Mouse (Mus musculus) heart, postnatal 0 days (tissue): ENCODE results near the gene Fjx1. TPM values are rescaled to one million over a fixed set of nuclear protein-coding genes. Genes with fewer than 3 reads are reported as not detected.

Source experiments
- ATAC-seq: fragments of 200-750 bp; cut with Nextera tagmentation; 2 replicates; pipeline ENCODE4 v1.8.0; 2017; ENCODE audit warnings: low read depth, moderate number of reproducible peaks, moderate library complexity; ENCODE audit not compliant: insufficient read depth
- DNase-seq: peaks from one replicate; pipeline ENCODE4 v3.0.0-alpha.2; 2016; ENCODE audit warnings: low spot score
- H3K27ac ChIP-seq: fragments of 300-500 bp; sonication (generic); 2 replicates; pipeline ENCODE4 v1.5.1; 2014; ENCODE audit warnings: low read depth, mild to moderate bottlenecking
- H3K27me3 ChIP-seq: fragments of 300-500 bp; sonication (generic); 2 replicates; pipeline ENCODE4 v1.6.1; 2014; ENCODE audit warnings: low read length, mixed read lengths; ENCODE audit not compliant: control insufficient read depth, insufficient read depth
- H3K36me3 ChIP-seq: fragments of 300-500 bp; sonication (generic); replicated peaks from 2 replicates; pipeline ENCODE4 v1.6.1; 2014; ENCODE audit warnings: low read length, mixed read lengths; ENCODE audit not compliant: control insufficient read depth, insufficient read depth
- H3K4me1 ChIP-seq: fragments of 300-500 bp; sonication (generic); 2 replicates; pipeline ENCODE4 v1.6.1; 2014; ENCODE audit warnings: antibody characterized with exemption; ENCODE audit not compliant: control insufficient read depth, insufficient read depth
- H3K4me2 ChIP-seq: fragments of 300-500 bp; sonication (generic); 2 replicates; pipeline ENCODE4 v1.6.1; 2014; ENCODE audit warnings: low read depth, mild to moderate bottlenecking, low read length, moderate library complexity
- H3K4me3 ChIP-seq: fragments of 300-500 bp; sonication (generic); 2 replicates; pipeline ENCODE4 v1.5.1; 2014; ENCODE audit warnings: low read depth, low read length
- H3K9ac ChIP-seq: fragments of 300-500 bp; sonication (generic); replicated peaks from 2 replicates; pipeline ENCODE4 v1.6.1; 2014; ENCODE audit warnings: low read depth, low read length, mixed read lengths
- H3K9me3 ChIP-seq: fragments of 300-500 bp; sonication (generic); replicated peaks from 2 replicates; pipeline ENCODE4 v1.6.1; 2016; ENCODE audit warnings: low read length; ENCODE audit not compliant: control insufficient read depth
- CTCF ChIP-seq: IDR thresholded peaks from 2 replicates; pipeline ENCODE4 v1.5.1; 2016; ENCODE audit warnings: antibody characterized with exemption, control low read depth, low read depth
- EP300 ChIP-seq: IDR thresholded peaks from 2 replicates; pipeline ENCODE4 v1.6.1; 2016; ENCODE audit warnings: antibody characterized with exemption, low read depth
- WGBS: fragments of 180-500 bp; shearing (Covaris S2); extraction: QIAGEN DNeasy Blood & Tissue Kit; methylation state at CpG from one replicate; pipeline ENCODE4 v1.1.7; 2014; 5-methylcytosine and 5-hydroxymethylcytosine counted together
- polyA plus RNA-seq: library from polyadenylated mRNA; unstranded; fragments of >200 nt; fragmentation: Nextera tagmentation; extraction: Ambion mirVana; gene quantifications from 2 replicates; pipeline ENCODE4 v1.2.1, GENCODE M21; 2015
- total RNA-seq: library from RNA; depleted of rRNA; stranded (reverse); fragments of >200 nt; gene quantifications from 2 replicates; pipeline ENCODE4 v1.2.3, GENCODE M21; 2014; ENCODE audit warnings: low replicate concordance

The Fjx1 gene
- total and polyA plus RNA-seq, 2 experiments from 2014 or later: 0.74 to 2.7 TPM

GRCm38 (mm10) chr2:102464342-102464732 lies 12.0 kb upstream of the Fjx1 start:
- H3K9ac ChIP-seq: no peak overlapping the region
- H3K4me1 ChIP-seq: no peaks in the 10 kb centered on the region
- H3K4me2 ChIP-seq: no peak overlapping the region
- no peak overlapping the region for H3K4me3 ChIP-seq
- no peak overlapping the region for H3K27ac ChIP-seq
- WGBS: 70% methylated on average over 2 of the region's 2 CpGs
- no peaks in the 10 kb centered on the region for H3K36me3 ChIP-seq
- no peaks in the 10 kb centered on the region for H3K9me3 ChIP-seq
- TF ChIP-seq EP300: no peak
- no peak for TF ChIP-seq CTCF
- ATAC-seq (no peak), DNase-seq (no peak)
- H3K27me3 ChIP-seq: peaks cover 23% of the 10 kb centered on the region; the same call in 1 of the 2 replicates

- H3K4me2 ChIP-seq: no peak overlapping the region
- DNase-seq (no peak), ATAC-seq (no peak; the same call in 1 of the 2 replicates)
- H3K27me3 ChIP-seq: peaks cover 28% of the 10 kb centered on the region; the same call in 1 of the 2 replicates
- H3K9me3 ChIP-seq: no peaks in the 10 kb centered on the region
- TF ChIP-seq EP300 (no peak), CTCF (no peak)
- WGBS: 70% methylated on average over 12 of the region's 12 CpGs
- H3K4me1 ChIP-seq: no peaks in the 10 kb centered on the region
- H3K36me3 ChIP-seq: no peaks in the 10 kb centered on the region
- H3K27ac ChIP-seq: no peak overlapping the region
- H3K9ac ChIP-seq: no peak overlapping the region
- no peak overlapping the region for H3K4me3 ChIP-seq
Observed at GRCm38 (mm10) chr2:102463587-102464341, 11.5 kb upstream of the Fjx1 start.

- ATAC-seq: no peak
- Histone ChIP-seq H3K9ac (no peak overlapping the region), H3K4me2 (no peak overlapping the region), H3K4me1 (no peaks in the 10 kb centered on the region), H3K27ac (no peak overlapping the region), H3K4me3 (no peak overlapping the region), H3K27me3 (peaks cover 45% of the 10 kb centered on the region), H3K36me3 (no peaks in the 10 kb centered on the region), H3K9me3 (no peaks in the 10 kb centered on the region)
- DNase-seq: no peak
- 91% methylated on average over 1 of the region's 1 CpGs for WGBS
- TF ChIP-seq CTCF: no peak
- no peak for TF ChIP-seq EP300
Observed at GRCm38 (mm10) chr2:102461491-102461890, 9.2 kb upstream of the Fjx1 start.

- TF ChIP-seq EP300 (no peak), CTCF (no peak)
- H3K27me3 ChIP-seq: peaks cover 75% of the 10 kb centered on the region
Observed at GRCm38 (mm10) chr2:102455126-102455525, 2.8 kb upstream of the Fjx1 start.

GRCm38 (mm10) chr2:102453447-102453846 lies 1.1 kb upstream of the Fjx1 start:
- no peak overlapping the region for H3K9ac ChIP-seq
- no peak overlapping the region for H3K27ac ChIP-seq
- 19% methylated on average over 3 of the region's 3 CpGs for WGBS
- peak; percentile 66 for TF ChIP-seq CTCF
- no peak for TF ChIP-seq EP300
- no peak overlapping the region for H3K4me3 ChIP-seq
- H3K4me2 ChIP-seq: no peak overlapping the region
- H3K36me3 ChIP-seq: no peaks in the 10 kb centered on the region
- no peaks in the 10 kb centered on the region for H3K9me3 ChIP-seq
- no peak for DNase-seq
- H3K27me3 ChIP-seq: peaks cover 67% of the 10 kb centered on the region
- peaks cover 3% of the 10 kb centered on the region; the same call in 1 of the 2 replicates for H3K4me1 ChIP-seq
- no peak for ATAC-seq

More at GRCm38 (mm10) chr2:102455126-102455525, 2.8 kb upstream of the Fjx1 start:
- H3K36me3 ChIP-seq: no peaks in the 10 kb centered on the region
- ATAC-seq: no peak
- H3K27ac ChIP-seq: no peak overlapping the region
- 57% methylated on average over 1 of the region's 1 CpGs for WGBS
- H3K9ac ChIP-seq: no peak overlapping the region
- peaks cover 3% of the 10 kb centered on the region; the same call in 1 of the 2 replicates for H3K4me1 ChIP-seq
- H3K4me2 ChIP-seq: no peak overlapping the region
- H3K4me3 ChIP-seq: no peak overlapping the region
- no peaks in the 10 kb centered on the region for H3K9me3 ChIP-seq
- no peak for DNase-seq
